Mouse (Mus musculus) urinary bladder, postnatal 36 days (tissue): ENCODE results near the gene 4933424G06Rik.

Experiments used
- DNase-seq, 2 experiments: peaks; one replicate each; pipeline ENCODE4 v3.0.0; 2022; ENCODE audit warnings: low spot score in 2 of 2, mixed read lengths in 1 of 2

The 4933424G06Rik gene

GRCm38 (mm10) chr1:36768786-36769185, 58.8 kb downstream of the 4933424G06Rik start:
- DNase-seq = no peak

- DNase-seq = no peak
Measured at GRCm38 (mm10) chr1:36769951-36770350, 60.0 kb downstream of the 4933424G06Rik start.

GRCm38 (mm10) chr1:36770998-36771397, 61.0 kb downstream of the 4933424G06Rik start:
- DNase-seq = no peak

- DNase-seq = no peak
Measured at GRCm38 (mm10) chr1:36772198-36772934, 62.4 kb downstream of the 4933424G06Rik start.

GRCm38 (mm10) chr1:36780793-36781192, 70.8 kb downstream of the 4933424G06Rik start:
- no peak for DNase-seq

- no peak for DNase-seq
Measured at GRCm38 (mm10) chr1:36782476-36782875, 72.5 kb downstream of the 4933424G06Rik start.

GRCm38 (mm10) chr1:36784365-36785134, 74.6 kb downstream of the 4933424G06Rik start:
- DNase-seq = peak; percentile 71 to 76

- no peak for DNase-seq
Measured at GRCm38 (mm10) chr1:36785238-36785641, 75.3 kb downstream of the 4933424G06Rik start.

GRCm38 (mm10) chr1:36786377-36786776, 76.4 kb downstream of the 4933424G06Rik start:
- DNase-seq = no peak

GRCm38 (mm10) chr1:36789416-36789815, 79.5 kb downstream of the 4933424G06Rik start:
- DNase-seq = no peak

GRCm38 (mm10) chr1:36796711-36797110, 86.8 kb downstream of the 4933424G06Rik start:
- DNase-seq = no peak

- DNase-seq = no peak
Measured at GRCm38 (mm10) chr1:36797481-36797880, 87.5 kb downstream of the 4933424G06Rik start.

- DNase-seq = no peak
Measured at GRCm38 (mm10) chr1:36800379-36801011, 90.5 kb downstream of the 4933424G06Rik start.

- no peak for DNase-seq
Measured at GRCm38 (mm10) chr1:36804259-36804658, 94.3 kb downstream of the 4933424G06Rik start.

- no peak for DNase-seq
Measured at GRCm38 (mm10) chr1:36804833-36805232, 94.9 kb downstream of the 4933424G06Rik start.

GRCm38 (mm10) chr1:36806181-36806905, 96.4 kb downstream of the 4933424G06Rik start:
- DNase-seq = no peak

- DNase-seq = no peak
Measured at GRCm38 (mm10) chr1:36807086-36807485, 97.1 kb downstream of the 4933424G06Rik start.
